Mouse (Mus musculus) thymus, postnatal 36 days (tissue): Measurements from ENCODE around the gene Nxf3.

Experiments used
- DNase-seq, 2 experiments: peaks; one replicate each; pipeline ENCODE4 v3.0.0; 2022; ENCODE audit warnings: mixed read lengths in 2 of 2

Gene Nxf3

DNA sequence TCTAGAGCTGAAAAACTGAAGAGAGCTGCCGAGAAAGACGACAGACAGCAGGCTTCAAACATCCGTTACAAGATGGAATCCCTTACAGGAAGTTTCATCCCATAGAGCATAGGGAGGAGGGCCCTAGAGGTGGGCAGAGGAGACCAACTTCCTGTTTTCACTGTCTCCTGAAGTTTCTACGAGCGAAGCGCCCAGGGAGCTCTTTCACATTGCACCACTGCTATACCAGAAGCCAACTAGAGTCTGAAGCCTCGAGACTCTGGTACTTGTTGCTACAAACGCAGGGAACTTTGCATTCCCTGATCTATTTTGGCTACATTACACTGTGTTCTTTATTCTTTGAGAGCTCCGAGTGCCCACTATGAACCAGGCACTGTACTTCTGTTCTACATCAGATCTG lies at the start of gene Nxf3:
TSS of gene Nxf3 (minus strand) at position 101 of the 400 bp plus-strand sequence.
- DNase-seq, result no peak

DNA sequence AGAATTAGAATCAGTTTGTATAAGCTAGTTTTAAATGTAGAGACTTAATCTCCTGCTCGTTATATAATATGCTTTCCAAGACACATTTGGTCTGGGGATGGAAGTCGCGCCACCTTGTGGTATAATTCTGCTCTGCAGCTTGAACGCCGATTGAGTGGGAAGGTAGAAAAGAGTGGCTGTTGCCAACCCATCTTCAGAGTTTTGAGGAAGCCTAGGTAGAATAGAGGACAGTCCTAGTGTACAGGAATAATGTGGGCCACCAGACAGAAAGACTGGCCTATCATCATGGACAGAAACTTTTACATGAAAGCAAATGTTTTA lies 42.6 kb upstream of the Nxf3 start:
- peak; percentile 13 to 35 for DNase-seq

DNA sequence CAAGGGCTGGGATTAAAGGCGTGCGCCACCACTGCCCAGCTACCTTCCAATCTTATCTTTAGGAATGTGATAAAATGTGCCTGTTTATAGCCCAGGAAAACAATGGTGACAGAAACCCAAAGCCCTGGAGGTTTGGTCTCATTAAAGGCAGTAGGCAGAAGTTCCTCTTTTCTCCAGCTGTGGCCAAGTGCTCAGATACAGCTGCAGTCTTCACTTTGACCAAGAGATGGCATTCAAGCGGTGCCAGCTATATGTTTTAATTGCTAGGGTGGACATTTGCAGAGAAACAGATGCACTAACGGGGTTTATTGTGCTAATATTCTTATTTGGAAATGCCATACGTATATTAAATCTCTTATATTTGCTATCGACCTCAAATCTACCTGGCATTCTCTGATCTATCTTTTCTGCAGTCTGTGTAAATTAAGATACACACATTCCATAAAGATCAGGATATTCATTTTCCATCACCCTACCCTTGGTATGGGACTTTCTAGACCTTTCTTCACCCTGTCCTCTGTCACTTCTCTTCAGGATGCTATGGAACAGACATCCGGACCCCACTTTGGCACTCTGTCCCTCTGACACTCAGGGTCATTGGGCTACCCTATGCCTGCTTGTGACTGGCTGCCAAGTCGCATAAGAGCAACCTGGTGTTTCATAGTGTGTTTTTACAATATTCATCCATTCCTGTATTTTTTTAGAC lies 42.1 kb upstream of the Nxf3 start:
- no peak for DNase-seq

DNA sequence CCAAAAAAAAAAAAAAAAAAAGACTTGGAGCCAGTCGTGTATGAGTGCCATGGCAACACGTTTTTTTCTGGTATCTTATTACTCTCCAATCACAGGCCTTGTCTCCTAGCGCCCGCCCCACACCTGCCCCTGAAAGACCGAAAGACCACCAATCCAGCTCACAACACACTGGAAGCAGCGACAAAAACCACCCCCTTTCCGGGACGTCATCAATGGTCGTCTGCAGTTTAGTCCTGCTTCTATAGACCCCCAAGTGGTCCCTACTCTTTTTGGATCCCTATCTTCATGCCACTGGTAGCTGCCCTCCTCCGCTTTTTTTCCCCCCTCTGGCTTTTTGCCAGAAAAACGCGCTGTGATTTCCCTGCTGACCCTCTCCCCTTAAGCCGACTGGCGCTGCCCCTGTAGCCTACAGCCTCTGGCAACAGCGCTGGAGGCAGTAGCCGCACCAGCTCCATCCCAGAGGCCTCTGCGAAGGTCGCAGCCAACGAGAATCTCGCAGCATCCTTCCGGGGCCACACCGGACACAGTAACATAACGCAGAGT lies 30.4 kb upstream of the Nxf3 start:
- DNase-seq, result no peak

DNA sequence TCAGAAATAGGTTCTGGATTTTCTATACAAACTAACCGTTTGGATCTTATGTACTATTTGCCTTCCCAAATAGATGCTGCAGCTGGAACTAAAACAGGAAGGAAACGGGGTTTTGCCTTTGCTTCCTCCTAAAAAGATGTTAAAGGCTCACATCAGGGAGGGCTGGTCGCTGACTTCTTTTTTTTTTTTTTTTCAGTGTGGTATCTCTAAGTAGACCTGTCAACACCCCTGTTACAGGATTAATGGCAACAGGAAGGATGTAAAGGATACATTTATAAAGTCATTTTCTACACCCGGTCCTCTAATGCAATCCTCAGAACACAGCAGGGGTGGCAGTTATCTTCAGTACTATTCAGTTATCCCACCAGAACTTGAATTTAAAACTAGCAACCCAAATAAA lies 30.0 kb upstream of the Nxf3 start:
- DNase-seq, result no peak

DNA sequence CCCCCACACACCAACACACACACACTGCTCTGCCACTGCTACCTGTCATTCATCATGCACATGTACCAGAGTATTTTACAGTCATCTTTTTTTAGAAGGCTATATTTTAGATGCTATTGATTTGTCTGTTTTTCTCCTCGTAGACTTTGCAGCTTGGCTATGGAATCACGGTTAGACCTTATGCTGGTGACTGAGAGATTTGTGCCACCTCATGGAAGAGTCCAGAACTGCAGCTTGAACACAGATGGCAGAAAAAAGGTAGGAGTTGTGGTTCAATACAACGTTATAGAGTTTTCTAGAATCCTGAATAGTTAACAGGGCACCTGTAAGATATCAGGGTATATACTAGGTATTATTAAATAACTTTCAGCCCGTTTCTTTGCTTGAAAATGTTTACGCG lies 22.9 kb upstream of the Nxf3 start:
- DNase-seq, result peak in 1 of 2 experiments; percentile 2

DNA sequence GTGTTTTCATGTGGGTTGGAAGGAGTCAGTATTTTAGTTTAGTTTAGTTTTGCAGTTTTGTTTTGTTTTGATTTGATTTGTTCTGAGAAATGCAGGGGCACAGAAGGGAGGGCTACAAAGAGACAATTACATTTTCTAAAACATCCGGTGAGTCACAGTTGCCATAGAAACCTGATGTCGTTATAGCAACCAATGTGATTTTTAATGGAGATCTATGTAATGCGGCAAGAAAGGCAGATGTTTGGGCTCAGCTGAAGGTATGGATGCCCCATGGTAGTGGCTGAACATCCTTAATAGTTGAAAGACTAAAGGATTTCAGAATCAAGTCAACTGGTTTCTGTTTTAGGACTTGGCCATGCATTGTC lies 19.7 kb upstream of the Nxf3 start:
- DNase-seq, result no peak

DNA sequence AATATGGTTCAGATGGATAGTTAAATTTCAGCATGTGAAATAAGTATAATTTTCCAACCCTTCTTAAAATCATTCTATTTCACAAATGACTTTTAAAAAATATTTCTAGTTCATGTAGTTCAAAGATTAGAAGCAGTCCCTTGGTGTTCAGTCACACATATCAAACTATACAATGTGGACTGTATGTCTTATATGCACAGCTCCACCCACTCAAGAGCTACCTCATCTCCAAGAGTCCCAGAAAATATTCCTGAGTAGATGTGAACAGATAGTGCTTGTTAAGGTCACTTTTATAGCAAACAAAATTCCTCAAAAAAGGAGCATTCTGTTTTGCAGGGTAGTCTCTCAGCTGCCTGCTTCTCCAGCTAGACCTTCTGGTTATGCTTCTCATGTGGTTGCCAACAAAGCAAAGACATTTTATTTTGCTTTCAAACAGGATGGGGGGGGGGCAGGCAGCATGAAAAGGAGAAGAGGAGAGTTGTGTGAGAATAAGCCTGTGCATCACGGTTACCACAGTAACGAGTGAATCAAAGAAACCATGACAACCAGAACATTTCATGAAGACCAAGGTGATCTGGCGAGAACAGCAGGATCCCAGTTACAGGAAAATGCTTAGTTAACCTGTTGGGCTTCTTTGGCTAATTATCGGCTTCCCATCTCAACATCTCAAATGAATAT lies 19.1 kb upstream of the Nxf3 start:
- DNase-seq, result no peak

DNA sequence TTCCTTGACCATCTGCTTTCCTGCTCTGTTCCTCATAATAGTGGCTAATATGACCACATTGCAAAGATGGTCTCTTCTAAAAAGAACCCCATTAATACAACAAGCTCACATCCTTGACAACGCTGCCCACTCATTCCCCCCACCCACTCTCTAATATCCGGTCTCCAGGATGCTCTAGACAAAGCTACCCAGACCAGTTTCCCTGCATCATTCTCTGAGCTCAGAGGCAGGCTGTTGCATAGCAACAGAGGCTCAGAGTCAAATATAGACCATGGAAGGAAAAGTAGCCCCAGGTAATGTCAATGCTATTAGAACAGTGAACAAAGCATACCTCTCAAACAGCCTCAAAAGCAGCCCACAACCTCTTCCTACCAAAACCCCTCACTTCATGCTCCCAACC lies 9.4 kb upstream of the Nxf3 start:
- no peak for DNase-seq

DNA sequence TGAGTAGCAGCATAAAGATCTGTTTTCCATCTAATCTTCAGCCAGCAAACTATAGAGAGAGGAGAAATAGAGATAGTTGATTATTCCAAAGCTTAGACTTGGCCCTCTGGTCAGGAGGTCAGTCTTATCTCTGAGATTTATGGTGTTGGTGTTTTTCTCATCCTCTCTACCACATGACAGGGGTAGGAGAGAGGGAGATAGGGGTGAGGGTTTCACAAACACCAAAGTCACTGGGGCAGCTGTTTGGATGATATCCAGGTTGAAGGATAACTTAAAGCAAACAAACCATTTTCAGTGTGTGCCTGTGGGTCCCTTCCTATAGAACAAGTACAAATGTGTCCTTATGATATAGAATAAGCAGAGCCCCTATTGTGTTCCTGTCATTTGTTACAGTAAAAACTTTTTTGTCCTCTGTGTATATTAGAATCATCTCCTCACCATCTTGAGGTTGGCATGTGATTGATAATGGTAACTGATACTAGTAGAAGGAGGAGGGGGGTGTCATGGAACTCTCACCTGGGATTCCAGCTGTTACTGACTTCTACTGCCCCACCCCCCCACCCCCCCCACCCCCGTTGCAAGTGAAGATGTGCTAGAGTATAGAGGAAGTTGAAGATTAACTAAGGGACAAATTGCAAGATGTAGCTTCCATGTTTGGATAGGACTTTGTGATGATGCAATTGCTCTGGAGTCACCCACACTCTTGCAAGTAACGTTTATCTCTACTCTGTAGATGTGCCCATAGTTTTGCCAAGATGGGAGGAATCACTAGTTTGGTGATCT lies 7.6 kb upstream of the Nxf3 start:
- no peak for DNase-seq

DNA sequence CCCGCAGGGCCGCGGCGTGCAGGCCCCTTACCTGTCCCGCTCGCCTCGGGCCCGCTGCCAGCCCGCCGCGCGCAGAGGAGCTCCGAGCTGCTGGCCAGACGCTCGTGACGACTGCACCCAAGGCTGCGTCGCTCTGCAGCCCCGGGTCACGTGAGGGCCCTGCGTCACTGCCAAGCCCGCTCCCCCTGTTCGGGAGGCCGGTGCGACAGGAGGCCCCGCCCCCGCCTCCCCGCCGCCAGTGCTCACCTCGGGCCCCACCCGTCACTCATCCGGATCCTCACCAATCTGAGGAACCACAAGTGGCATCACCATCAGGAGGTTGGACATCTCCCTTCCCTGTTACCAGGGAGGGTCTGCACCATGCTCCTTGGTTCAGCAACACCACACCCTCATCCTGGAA lies 17.0 kb downstream of the Nxf3 start, which contains the start of gene Bex2:
TSS of gene Bex2 (minus strand) at position 217 of the 400 bp plus-strand sequence.
- DNase-seq, result peak; percentile 12 to 27

DNA sequence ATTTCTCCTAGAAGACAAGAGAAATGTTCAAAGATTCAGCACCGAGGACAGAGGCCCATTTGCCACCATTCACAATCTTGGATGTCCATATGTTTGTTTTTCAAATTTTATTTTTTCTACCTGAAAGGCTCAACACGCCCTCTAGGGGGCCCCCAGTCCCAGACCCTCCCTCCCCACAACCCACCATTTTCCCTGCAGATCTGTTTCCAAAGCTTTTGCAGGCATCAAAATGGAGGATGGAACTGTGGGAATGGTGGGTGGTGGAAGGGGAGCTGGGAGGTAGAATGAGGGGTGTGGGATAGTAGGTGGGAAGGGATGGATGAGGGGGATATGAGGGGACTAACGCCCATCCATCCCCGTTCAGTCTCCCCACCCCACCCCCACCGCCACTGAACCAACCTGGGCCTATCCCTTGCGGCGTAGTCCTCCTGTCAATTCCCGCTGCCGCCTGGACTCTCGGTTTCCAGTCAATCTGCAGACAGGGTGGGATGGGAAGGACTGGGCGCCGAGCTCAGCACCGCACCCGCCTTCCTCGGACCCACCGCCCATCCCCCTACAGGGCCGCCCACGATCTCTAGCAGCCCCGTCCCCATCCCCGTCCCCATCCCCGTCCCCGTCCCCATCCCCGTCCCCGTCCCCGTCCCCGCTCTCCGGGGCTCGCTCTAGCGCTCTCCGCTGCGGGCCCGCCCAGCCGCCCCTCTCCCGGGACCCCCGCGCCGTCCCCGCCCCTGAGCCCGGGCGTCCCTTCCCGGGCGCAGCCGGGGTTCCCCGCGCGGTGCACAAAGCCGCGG lies 17.7 kb downstream of the Nxf3 start:
- DNase-seq, result peak in 1 of 2 experiments; percentile 1

DNA sequence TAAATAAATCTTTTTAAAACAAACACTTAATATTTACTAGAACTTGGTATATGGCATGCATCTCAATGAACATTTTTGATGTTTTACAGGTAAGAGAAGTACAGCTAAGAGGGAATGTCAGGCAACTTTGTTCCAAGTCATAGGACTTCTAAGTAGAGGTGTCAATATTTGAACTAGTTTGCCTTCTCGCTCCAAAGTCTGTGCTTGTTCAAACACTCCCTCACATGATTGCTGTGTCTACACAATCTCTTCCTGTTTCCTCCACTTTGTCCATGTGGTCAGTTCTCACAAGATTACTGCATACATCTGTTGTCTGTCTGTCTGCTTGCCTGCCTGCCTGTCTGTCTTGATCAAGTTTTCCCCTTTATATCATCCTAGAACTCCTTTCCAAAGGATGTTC lies 24.4 kb downstream of the Nxf3 start:
- DNase-seq, result no peak

DNA sequence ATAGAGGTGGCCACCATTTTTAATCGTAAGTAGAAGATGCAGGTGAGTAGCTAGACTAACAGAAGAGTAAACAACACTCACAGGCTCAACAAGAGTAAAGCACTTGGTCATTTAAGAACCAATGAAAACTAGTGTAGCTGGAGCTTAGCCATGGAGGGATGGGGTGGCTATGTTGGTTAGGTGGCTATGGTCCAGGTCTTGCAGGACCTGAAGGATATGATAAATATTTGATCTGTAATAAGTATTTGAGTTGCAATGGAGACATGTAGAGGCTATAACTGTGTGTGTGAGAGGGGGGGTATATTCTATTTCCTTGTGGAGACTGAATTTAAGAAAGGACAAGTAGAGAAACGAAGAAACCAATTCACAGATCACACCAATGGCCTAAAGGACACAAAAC lies 33.8 kb downstream of the Nxf3 start:
- DNase-seq, result no peak

DNA sequence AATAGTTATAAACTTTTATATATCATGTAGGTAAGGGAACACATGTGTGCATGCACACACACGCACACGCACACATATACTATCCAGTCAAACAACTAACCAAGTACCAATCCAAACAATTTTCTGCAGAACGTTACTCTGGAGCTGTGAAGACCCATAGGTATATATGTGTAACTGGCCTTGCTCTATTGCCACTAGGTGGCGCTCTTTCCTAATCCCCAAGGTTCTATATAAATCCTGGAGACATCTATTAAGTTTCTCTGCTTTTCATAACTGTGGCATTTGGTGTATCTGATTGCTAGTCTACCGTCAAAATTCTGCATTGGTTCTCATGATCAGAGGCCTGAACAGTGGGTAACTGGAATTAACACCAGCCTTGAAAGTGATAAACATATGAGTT lies 37.5 kb downstream of the Nxf3 start:
- peak; percentile 12 to 13 for DNase-seq

DNA sequence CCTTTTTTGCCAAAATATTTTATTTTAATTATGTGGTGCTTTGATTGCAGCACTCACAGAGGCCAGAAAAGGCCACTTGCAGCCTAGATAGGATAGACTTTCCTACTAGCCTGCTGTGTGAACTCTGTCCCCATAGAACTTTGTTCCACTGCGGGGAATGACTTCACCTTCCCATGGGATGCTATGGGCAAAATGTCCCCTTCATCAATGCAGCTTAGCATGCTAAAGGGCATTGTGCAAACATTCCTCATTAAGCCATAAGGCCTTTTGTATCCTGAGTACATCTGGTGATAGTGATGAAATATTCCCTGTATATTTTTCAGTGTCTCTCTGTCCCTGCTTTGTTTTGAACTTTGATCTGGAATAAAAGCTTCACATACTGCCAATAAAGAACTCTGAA lies 41.3 kb downstream of the Nxf3 start:
- no peak for DNase-seq

DNA sequence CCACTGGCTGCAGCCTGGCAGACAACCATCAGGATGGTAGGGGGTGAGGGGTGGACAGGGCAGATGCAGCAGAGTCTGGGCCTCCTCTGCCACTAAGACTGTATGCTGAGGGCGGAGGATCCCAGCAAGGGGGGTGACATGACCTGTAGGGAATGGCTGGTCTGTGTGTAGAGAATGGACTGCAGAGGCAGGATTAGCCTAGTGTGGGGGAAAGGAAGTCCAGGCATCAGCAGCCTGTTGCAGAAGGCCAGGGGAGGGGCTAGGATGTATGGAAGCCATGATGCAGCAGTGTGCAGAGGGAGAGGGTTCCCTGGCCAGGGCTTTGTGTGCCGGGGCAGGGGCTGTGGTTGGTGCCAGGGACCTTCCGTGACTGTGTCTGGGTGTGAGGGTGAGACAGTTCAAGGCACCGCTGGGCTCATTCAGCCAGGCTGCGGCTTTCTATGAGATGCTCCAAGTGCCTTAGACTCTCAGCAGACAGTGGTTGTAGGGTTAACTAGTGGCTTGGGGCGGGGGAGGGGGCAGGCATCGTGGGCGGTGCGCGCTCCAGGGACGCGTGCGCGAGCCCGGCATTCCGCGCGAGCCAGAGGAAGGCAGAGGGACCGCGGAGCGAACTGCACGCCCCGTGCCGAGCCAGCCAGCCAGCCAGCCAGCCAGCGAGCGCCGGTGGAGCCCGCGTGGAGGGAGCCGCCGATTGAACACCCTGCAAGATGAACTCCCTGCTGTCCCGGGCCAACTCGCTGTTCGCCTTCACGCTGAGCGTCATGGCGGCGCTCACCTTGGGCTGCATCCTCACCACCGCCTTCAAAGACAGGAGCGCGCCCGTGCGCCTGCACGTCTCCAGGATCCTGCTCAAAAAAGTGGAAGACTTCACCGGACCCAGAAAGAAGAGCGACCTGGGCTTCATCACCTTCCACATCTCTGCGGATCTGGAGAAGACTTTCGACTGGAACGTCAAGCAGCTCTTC lies 52.0 kb downstream of the Nxf3 start, which contains the start of gene Arxes1:
TSS of gene Arxes1 (plus strand) at position 569 of the 965 bp plus-strand sequence.
- peak in 1 of 2 experiments; percentile 8 for DNase-seq

DNA sequence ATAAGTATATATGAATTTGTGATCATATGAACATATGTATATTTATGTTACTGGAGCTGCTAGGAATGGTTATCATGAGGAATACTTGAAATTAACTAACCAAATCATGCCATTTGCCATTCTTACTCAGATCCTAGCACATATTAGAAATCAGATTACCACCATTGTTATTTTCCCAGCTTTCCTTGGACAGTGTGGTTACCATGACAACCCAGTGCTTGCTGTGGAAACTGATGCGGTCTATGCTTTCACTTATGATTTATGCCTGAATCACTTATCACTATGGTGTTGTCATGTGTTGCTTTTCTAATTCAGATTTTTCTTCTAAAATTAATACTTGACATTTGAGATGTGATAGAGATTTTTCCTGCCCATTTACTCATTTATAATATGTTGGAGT lies 54.7 kb downstream of the Nxf3 start:
- DNase-seq, result no peak
